ENCODE assay signal across 10 mouse cellular contexts in the genomic region with DNA sequence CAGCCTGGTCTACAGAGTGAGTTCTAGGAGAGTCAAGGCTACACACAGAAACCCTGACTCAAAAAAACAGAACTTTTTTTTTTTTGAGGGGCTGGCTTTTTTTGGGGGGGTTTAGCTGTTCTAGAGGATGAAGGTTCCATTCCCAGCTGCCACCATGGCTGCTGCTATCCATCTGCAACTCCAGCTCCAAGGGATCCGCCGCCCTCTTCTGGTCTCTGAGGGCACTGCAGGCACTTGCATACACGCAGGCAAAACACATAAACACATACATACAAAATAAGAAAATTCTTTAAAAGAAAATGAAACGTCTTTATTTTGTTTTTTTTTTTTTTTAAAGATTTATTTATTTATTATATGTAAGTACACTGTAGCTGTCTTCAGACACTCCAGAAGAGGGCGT. TPM values are rescaled to one million over a fixed set of nuclear protein-coding genes. Genes with fewer than 3 reads are reported as not detected.
DNase-seq lines count a peak whose midpoint lies in the region; ATAC-seq and TF ChIP-seq lines count a peak whose summit lies in the region.
"Had no signal": no experiment of that assay in that cellular context is flagged by ENCODE, and none has a peak within 500 bp of the region (broad histone marks: within the 10 kb centered on the region; RNA-seq: fewer than 3 reads in every experiment).

No protein-coding gene starts in this region.

- no peaks in the 10 kb centered on the region for H3K79me2 ChIP-seq in liver, adult 2 months (ENCODE audit: control insufficient read depth, insufficient read depth, low read length)

- TF ChIP-seq POLR2A in liver, adult 2 months (IDR thresholded peaks at IDR 0.05; ENCODE audit: extremely low read depth, insufficient read depth, low read length) = no peak
- TF ChIP-seq POLR2A in spleen, adult 2 months (IDR thresholded peaks at IDR 0.05; ENCODE audit: low read depth, low read length) = no peak

- DNase-seq in heart, postnatal 14 days = peak; percentile 62 to 73
- DNase-seq in urinary bladder, postnatal 25 days (ENCODE audit: low spot score) = peak; percentile 33
- DNase-seq in urinary bladder, postnatal 10 days (ENCODE audit: low spot score) = no peak
- DNase-seq in cerebellum, postnatal 36 days = peak; percentile 38 to 42
- DNase-seq in liver, adult 2 months (ENCODE audit: extremely low read depth, low read depth, low spot score) = peak; percentile 39
- DNase-seq in spleen, adult 2 months (ENCODE audit: low read depth in 1 of 2, low spot score in 2 of 2) = peak; percentile 12 to 56

- peak; percentile 93 for TF ChIP-seq CTCF in liver, adult 2 months (IDR thresholded peaks at IDR 0.05; ENCODE audit: low read depth, low read length)
- peak; percentile 61; the same call in 1 of the 2 replicates for TF ChIP-seq CTCF in spleen, adult 2 months (IDR thresholded peaks at IDR 0.05; ENCODE audit: extremely low read depth, insufficient read depth, insufficient read length, insufficient replicate concordance)

- no peaks in the 10 kb centered on the region for H3K4me1 ChIP-seq in heart, embryonic 11.5 days (ENCODE audit: control insufficient read depth, insufficient read depth, low read length)
- peaks cover 3% of the 10 kb centered on the region; the same call in 1 of the 2 replicates for H3K4me1 ChIP-seq in liver, adult 2 months (ENCODE audit: control insufficient read depth, insufficient read depth, low read length)
- no peaks in the 10 kb centered on the region; the same call in 1 of the 2 replicates for H3K4me1 ChIP-seq in spleen, adult 2 months (ENCODE audit: control insufficient read depth, insufficient read depth, insufficient read length)
- H3K4me1 ChIP-seq in midbrain, embryonic 16.5 days (ENCODE audit: control insufficient read depth, insufficient read depth, low read length) = no peaks in the 10 kb centered on the region

- 33% methylated on average over 4 of the region's 5 CpGs for WGBS in heart, embryonic 11.5 days (ENCODE audit: insufficient replicate concordance)
- WGBS in liver, adult 2 months = 55% methylated on average over 5 of the region's 5 CpGs
- WGBS in spleen, adult 2 months = 61% methylated on average over 5 of the region's 5 CpGs
- 52% methylated on average over 4 of the region's 5 CpGs for WGBS in midbrain, embryonic 16.5 days

- intact Hi-C loops in heart, postnatal 14 days (cut with DNase I) = loop anchor here (5.0 kb wide), 1 partner anchor 251 kb away; no protein-coding TSS in a partner anchor

- H3K4me2 ChIP-seq in heart, embryonic 11.5 days = no peak overlapping the region
- no peak overlapping the region for H3K4me2 ChIP-seq in midbrain, embryonic 16.5 days (ENCODE audit: low read length)
- H3K4me2 ChIP-seq: stomach, embryonic 15.5 days had no signal

- H3K27me3 ChIP-seq in heart, embryonic 11.5 days (ENCODE audit: control insufficient read depth, insufficient read depth, low read length) = no peaks in the 10 kb centered on the region
- H3K27me3 ChIP-seq in liver, adult 2 months (ENCODE audit: control insufficient read depth, insufficient read depth, low read length) = no peaks in the 10 kb centered on the region
- H3K27me3 ChIP-seq in spleen, adult 2 months (ENCODE audit: control insufficient read depth, insufficient read depth, low read length) = no peaks in the 10 kb centered on the region
- no peaks in the 10 kb centered on the region for H3K27me3 ChIP-seq in midbrain, embryonic 16.5 days (ENCODE audit: control insufficient read depth, insufficient read depth, low read depth, low read length)
- H3K27me3 ChIP-seq: stomach, embryonic 15.5 days had no signal

- H3K9ac ChIP-seq in heart, embryonic 11.5 days (ENCODE audit: low read depth, low read length) = no peak overlapping the region
- no peak overlapping the region for H3K9ac ChIP-seq in liver, adult 2 months (ENCODE audit: low read depth, low read length)
- no peak overlapping the region for H3K9ac ChIP-seq in midbrain, embryonic 16.5 days (ENCODE audit: low read depth, low read length)
- H3K9ac ChIP-seq: stomach, embryonic 15.5 days had no signal

- no peak overlapping the region for H3K4me3 ChIP-seq in heart, embryonic 11.5 days (ENCODE audit: low read depth, low read length)
- no peak overlapping the region for H3K4me3 ChIP-seq in liver, adult 2 months (ENCODE audit: insufficient read depth, low read depth, low read length)
- H3K4me3 ChIP-seq in spleen, adult 2 months (ENCODE audit: extremely low read depth, insufficient read depth, insufficient read length) = no peak overlapping the region
- H3K4me3 ChIP-seq in midbrain, embryonic 16.5 days (ENCODE audit: low read depth, low read length) = no peak overlapping the region
- H3K4me3 ChIP-seq: erythroblast, embryonic 14.5 days; stomach, embryonic 15.5 days had no signal

- H3K9me3 ChIP-seq in heart, embryonic 11.5 days (replicated peaks; ENCODE audit: control insufficient read depth, low read length) = no peaks in the 10 kb centered on the region
- H3K9me3 ChIP-seq in midbrain, embryonic 16.5 days (replicated peaks; ENCODE audit: control insufficient read depth, low read length, poor library complexity, severe bottlenecking) = no peaks in the 10 kb centered on the region
- H3K9me3 ChIP-seq: stomach, embryonic 15.5 days had no signal

- H3K36me3 ChIP-seq in heart, embryonic 11.5 days (ENCODE audit: control insufficient read depth, insufficient read depth, low read length) = no peaks in the 10 kb centered on the region; the same call in 1 of the 2 replicates
- no peaks in the 10 kb centered on the region for H3K36me3 ChIP-seq in liver, adult 2 months (ENCODE audit: control insufficient read depth, insufficient read depth, low read length)
- no peaks in the 10 kb centered on the region for H3K36me3 ChIP-seq in spleen, adult 2 months (ENCODE audit: control insufficient read depth, insufficient read depth, low read length)
- no peaks in the 10 kb centered on the region for H3K36me3 ChIP-seq in midbrain, embryonic 16.5 days (ENCODE audit: control insufficient read depth, insufficient read depth, low read length)
- H3K36me3 ChIP-seq: stomach, embryonic 15.5 days had no signal

- ATAC-seq in heart, embryonic 11.5 days (replicated peaks; ENCODE audit: insufficient number of reproducible peaks, low FRiP score, low TSS enrichment) = no peak
- no peak for ATAC-seq in midbrain, embryonic 16.5 days

- H3K27ac ChIP-seq in heart, embryonic 11.5 days (ENCODE audit: low read depth, low read length) = no peak overlapping the region
- H3K27ac ChIP-seq in liver, adult 2 months (replicated peaks; ENCODE audit: insufficient read depth, low read depth, low read length) = no peak overlapping the region
- no peak overlapping the region for H3K27ac ChIP-seq in spleen, adult 2 months (ENCODE audit: insufficient read depth, low read length)
- no peak overlapping the region for H3K27ac ChIP-seq in midbrain, embryonic 16.5 days (ENCODE audit: low read length)
- H3K27ac ChIP-seq: stomach, embryonic 15.5 days had no signal

RNA-seq across cellular contexts. Expression of a gene that starts 11.6 kb away (rescaled TPM):
- total RNA-seq in heart, postnatal 14 days (2021) = 100 to 1,000 TPM; 165 to 170 TPM
- 344 and 355 TPM in 2 replicates for polyA plus RNA-seq in heart, embryonic 11.5 days (2014; fragmentation: Nextera tagmentation; extraction: Ambion mirVana)
- 139 and 146 TPM in 2 replicates for total RNA-seq in liver, adult 2 months (2014; rRNA removed)
- polyA plus RNA-seq in liver, adult 2 months (2012; rRNA removed) = 127 and 134 TPM in 2 replicates
- 125 and 143 TPM in 2 replicates for polyA plus RNA-seq in spleen, adult 2 months (2012; rRNA removed)
- 321 and 329 TPM in 2 replicates for polyA plus RNA-seq in midbrain, embryonic 16.5 days (2015; fragmentation: Nextera tagmentation; extraction: Ambion mirVana)

RNA-seq across cellular contexts. Expression of a gene that starts 36.1 kb away (rescaled TPM):
- 1 to 10 TPM; 3.0 to 3.3 TPM for total RNA-seq in heart, postnatal 14 days (2021)
- 1.9 and 3.5 TPM in 2 replicates for polyA plus RNA-seq in heart, embryonic 11.5 days (2014; fragmentation: Nextera tagmentation; extraction: Ambion mirVana)
- 0.60 and 1.0 TPM in 2 replicates for total RNA-seq in liver, adult 2 months (2014; rRNA removed)
- polyA plus RNA-seq in liver, adult 2 months (2012; rRNA removed) = 0.51 and 1.4 TPM in 2 replicates
- 52.2 and 52.4 TPM in 2 replicates for polyA plus RNA-seq in spleen, adult 2 months (2012; rRNA removed)
- polyA plus RNA-seq in midbrain, embryonic 16.5 days (2015; fragmentation: Nextera tagmentation; extraction: Ambion mirVana) = 2.4 and 2.7 TPM in 2 replicates

RNA-seq across cellular contexts. Expression of a gene that starts 37.5 kb away (rescaled TPM):
- 1 to 10 TPM; 7.3 to 8.1 TPM for total RNA-seq in heart, postnatal 14 days (2021)
- polyA plus RNA-seq in heart, embryonic 11.5 days (2014; fragmentation: Nextera tagmentation; extraction: Ambion mirVana) = 2.6 and 3.3 TPM in 2 replicates
- total RNA-seq in liver, adult 2 months (2014; rRNA removed) = 0.83 and 1.1 TPM in 2 replicates
- polyA plus RNA-seq in liver, adult 2 months (2012; rRNA removed) = 2.1 and 2.7 TPM in 2 replicates
- polyA plus RNA-seq in spleen, adult 2 months (2012; rRNA removed) = 25.0 and 25.7 TPM in 2 replicates
- polyA plus RNA-seq in midbrain, embryonic 16.5 days (2015; fragmentation: Nextera tagmentation; extraction: Ambion mirVana) = 17.8 and 20.1 TPM in 2 replicates

Comparison
In these comparisons a context has a peak if more than half of its experiments do, and no peak if none do; other contexts are left out.
1. RNA of a gene that starts 36.1 kb away (polyA plus RNA-seq): 52.2 to 52.4 TPM in spleen, adult 2 months; 2.4 to 2.7 TPM in midbrain, embryonic 16.5 days, 1.9 to 3.5 TPM in heart, embryonic 11.5 days and 0.51 to 1.4 TPM in liver, adult 2 months; every median in the first group is over 10 times any median in the second.